Mouse (Mus musculus): Measurements from ENCODE around the gene Fcrl6.

Gene Fcrl6

DNA sequence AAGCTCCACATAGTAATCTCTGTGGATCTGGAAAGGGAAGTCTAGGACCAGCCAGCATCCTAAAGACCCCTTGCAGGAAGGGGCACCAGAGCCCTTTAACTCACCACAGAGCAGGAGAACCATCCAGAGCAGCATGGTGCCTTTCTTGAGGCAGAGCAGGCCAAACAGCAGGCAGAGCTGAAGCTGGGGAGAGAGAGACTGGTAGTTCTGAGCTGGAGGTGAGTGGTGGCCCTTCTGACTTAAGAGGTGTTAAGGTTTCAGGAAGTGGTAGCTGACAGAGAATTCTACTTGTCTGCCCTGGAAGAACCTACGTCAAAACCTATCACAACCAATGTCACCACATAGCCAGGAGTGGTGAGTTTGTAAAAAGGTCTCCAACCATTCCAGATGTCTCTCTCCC, at the start of gene Fcrl6:
TSS of gene Fcrl6 (minus strand) at position 226 of the 400 bp plus-strand sequence.
- DNase-seq = no peak

- DNase-seq = no peak
These were observed 49.1 kb upstream of the Fcrl6 start for GRCm38 (mm10) chr1:172651288-172651987.

DNA sequence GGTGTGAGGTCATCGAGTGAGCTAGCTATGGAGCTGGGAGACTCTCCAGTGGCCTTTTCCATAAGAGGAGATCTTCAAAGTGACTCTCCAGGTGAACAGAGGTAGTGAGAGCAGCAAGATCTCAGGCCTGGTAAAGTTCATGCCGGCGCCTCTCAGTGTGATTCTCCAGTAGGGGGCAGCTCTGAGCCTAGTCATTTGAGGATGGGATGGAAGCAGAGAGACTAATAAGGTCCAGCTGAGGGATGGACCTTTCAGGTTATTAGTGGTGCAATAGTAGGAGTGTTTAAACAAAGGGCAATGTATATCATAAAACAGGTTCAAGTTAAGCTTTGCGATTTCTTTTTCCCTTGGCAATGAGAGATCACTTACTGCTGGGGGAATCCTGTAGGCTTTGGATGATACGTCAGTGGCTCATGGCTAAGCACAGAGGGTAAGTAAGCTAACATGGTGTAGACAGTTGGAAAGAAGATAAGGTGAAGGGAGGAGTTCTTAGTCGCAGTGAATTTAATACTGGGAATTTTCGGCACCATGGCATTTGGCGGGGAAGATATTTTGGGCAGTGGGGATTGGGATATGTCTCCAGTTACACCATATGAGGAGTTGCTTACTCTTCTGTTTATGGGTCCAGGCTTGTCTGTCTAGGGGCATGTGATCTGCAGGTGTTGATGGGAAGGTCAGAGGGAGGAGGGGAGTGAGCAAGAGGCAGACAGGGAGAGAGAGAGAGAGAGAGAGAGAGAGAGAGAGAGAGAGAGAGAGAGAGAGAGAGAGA, 48.4 kb upstream of the Fcrl6 start:
- peak; percentile 42 to 49 for DNase-seq

DNA sequence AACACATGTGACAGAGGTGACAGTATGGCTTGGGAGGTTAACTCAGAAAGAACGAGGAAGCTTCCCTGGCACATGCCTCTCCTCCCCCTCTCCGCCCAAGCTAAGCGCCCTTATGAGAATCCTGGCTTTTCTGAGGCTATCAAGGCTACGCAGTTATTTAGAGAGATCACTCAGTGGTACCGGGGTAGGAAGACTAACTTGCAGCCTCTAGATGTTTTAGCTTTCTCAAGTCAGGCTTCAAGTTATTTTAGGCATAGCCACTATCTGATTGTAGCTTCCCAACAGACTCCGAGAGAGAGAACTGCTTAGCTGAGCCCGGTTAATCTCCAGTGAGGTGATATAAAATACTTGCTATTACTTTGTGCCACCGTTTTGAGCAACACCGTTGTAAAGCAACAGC, 47.0 kb upstream of the Fcrl6 start:
- no peak for DNase-seq

DNA sequence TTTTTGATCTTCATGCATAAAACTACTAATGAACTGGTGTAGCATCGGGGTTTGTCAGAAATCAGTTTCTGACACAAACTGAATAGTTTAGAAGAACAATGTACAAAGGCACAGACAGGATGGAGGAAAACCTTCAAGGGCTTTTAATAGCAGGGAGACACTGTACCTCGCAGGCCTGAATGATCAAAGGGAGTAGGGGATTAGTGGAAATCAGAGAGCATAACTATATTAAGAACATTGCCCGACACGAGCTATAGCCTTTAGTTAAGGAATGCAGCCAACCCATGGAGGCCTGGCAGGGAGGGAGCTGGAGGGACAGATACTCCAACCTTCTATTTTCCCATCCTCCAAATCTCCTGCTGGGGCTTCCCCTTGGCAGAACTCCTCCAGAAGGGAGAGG, 44.9 kb upstream of the Fcrl6 start:
- DNase-seq = no peak

- DNase-seq = no peak
These were observed 36.4 kb upstream of the Fcrl6 start for GRCm38 (mm10) chr1:172638781-172639180.

- no peak for DNase-seq
These were observed 35.5 kb upstream of the Fcrl6 start for GRCm38 (mm10) chr1:172637801-172638200.

DNA sequence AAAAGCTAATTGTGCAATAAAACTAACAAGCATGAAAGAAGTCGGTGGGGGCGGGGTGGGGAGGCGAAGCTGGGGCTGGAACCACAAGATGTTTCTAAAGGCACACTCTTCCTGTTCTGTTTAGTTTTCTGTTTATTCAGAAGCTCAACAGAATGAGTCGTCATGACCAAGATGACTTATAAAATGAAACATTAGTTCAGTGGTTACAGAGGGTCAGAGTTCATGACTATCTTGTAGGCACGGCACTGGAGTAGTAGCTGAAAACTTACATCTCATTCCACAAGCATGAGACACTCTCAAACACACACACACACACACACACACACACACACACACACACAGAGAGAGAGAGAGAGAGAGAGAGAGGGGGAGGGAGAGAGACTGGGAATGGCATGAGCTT, 33.9 kb upstream of the Fcrl6 start:
- DNase-seq = no peak

- no peak for DNase-seq
These were observed 32.9 kb upstream of the Fcrl6 start for GRCm38 (mm10) chr1:172635258-172635657.

DNA sequence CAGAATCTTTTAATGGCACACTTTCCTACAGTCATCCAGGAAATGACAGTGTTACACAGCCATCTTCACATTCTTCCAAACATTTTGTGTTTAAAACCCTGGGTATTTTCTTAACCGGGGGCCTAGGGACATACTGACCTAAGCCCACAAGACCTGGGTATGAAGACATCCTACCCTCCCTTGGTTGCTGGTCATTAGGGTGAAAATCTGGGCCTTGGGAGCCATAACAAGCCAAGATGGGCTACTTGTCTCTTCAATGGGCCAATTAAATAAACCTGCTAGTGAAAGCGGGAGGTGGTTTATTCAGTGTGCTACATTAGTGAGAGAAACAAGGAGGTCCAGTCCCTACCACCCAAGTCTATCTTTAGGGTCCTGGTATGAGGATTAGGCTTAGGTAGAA, 31.8 kb upstream of the Fcrl6 start:
- no peak for DNase-seq

GRCm38 (mm10) chr1:172632451-172633326, 30.3 kb upstream of the Fcrl6 start, which contains the start of gene Dusp23:
Dusp23 (minus strand) TSS chr1:172632962.
- peak; percentile 97 to 98 for DNase-seq

DNA sequence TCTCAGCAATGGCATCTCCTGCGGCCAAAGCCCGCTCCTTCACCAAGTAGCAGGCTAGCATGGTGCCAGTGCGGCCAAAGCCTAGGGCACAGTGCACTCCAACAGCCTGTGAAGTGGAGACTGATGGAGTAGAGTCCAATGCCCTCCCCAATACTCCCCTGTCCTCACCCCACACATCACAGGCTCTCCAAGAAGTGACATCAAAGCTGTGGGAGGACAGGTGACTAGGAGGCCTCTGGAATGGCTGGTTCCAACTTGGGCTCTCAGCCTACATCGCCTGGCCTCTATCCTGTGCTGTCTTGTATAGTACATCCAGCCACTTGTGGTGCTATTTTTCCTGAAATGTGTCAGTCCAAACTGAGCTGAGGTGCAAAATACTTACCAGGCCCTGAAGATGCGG, 29.4 kb upstream of the Fcrl6 start:
- no peak for DNase-seq

DNA sequence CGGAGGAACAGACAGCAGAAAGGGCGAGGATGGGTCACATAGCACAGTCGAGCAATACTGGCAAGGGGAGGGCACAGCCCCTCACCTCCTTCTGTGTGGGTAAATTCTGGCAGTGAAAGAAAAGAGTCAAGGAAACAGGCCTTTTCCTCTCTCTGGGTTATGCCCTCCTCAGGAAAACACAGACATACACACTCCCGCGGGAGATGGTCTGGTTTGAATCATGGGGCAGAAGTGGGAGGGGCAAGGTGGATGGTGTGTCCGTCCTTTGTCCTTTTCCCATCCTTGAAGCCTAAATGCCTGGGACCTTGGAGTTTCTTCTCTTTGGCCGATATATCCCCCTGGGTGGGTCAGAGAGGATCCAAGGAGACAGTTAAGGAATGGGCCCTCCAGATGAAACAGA, 27.5 kb upstream of the Fcrl6 start:
- no peak for DNase-seq

GRCm38 (mm10) chr1:172626306-172626705, 24.0 kb upstream of the Fcrl6 start:
- DNase-seq = no peak

- no peak for DNase-seq
These were observed 21.7 kb upstream of the Fcrl6 start for GRCm38 (mm10) chr1:172624081-172624480.

GRCm38 (mm10) chr1:172623599-172623998, 21.2 kb upstream of the Fcrl6 start:
- DNase-seq = no peak

DNA sequence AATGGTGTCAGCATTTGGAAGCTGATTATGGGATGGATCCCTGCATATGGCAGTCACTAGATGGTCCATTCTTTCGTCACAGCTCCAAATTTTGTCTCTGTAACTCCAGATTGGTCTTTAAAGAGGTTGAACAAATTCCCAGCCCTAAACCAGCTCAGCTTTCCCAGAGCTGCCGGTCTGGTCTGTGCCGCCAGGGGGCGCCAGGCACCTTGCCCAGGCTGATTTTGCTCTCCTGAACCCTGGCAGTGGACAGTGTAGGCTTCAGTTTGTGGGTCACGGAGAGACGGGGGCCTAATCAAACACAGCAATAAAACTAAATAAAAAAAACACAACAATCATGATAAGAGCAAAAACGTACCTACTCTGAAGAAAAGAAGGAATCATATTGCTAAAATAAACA, 16.9 kb upstream of the Fcrl6 start:
- DNase-seq = peak; percentile 85 to 87

- DNase-seq = no peak
These were observed 15.8 kb upstream of the Fcrl6 start for GRCm38 (mm10) chr1:172618141-172618540.

- DNase-seq = no peak
These were observed 15.2 kb upstream of the Fcrl6 start for GRCm38 (mm10) chr1:172617365-172618076.

- DNase-seq = peak; percentile 16 to 31
These were observed 14.4 kb upstream of the Fcrl6 start for GRCm38 (mm10) chr1:172616537-172617300.

GRCm38 (mm10) chr1:172615412-172615811, 13.1 kb upstream of the Fcrl6 start:
- no peak for DNase-seq

DNA sequence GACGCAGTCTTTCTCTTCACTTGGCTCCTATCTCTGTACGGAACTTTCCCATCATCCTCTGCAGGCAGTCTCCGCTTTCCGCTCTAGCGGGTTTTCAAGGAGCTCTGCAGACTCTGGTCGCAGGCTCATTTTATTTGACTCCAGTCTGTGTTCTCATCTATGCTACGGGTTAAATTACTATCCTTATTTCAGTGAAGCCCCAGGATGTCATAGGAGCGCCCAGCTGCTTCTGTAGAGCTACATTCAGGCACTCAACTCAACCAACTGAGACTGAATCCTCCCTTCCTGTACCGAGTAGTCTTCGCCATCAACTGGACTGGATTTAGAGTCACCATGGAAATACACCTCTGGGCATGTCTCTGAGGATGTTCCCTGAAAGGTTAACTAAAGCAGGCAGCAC, 12.3 kb upstream of the Fcrl6 start:
- DNase-seq = peak in 1 of 2 experiments; percentile 20

Data from kidney, postnatal 4 days (tissue).